Mouse (Mus musculus) common myeloid progenitor, adult 5-6 weeks (primary cell): Measurements from ENCODE around the gene Gm21985. TPM values are rescaled to one million over a fixed set of nuclear protein-coding genes. Genes with fewer than 3 reads are reported as not detected.
"Not testable (repeated sequence)": the region's sequence is repeated elsewhere in the genome, so short reads cannot be mapped to it uniquely, and the experiment has no call there.

Experiments
- ATAC-seq: replicated peaks from 2 replicates; pipeline ENCODE4 v1.8.0; 2016; ENCODE audit warnings: low read depth, mild to moderate bottlenecking, moderate TSS enrichment, inconsistent platforms; ENCODE audit not compliant: poor library complexity, severe bottlenecking
- total RNA-seq: library from RNA; stranded (forward); fragments of 200-1000, 187-1606 nt; gene quantifications from 2 replicates; pipeline ENCODE4 v1.2.3, GENCODE M21; 2017

Gm21985 gene
- total RNA-seq, 1 experiment from 2014 or later = not detected

GRCm38 (mm10) chr2:112262779-112263295 lies 3.3 kb upstream of the Gm21985 start:
- no peak for ATAC-seq

GRCm38 (mm10) chr2:112264364-112264763 lies 1.8 kb upstream of the Gm21985 start:
- no peak for ATAC-seq

GRCm38 (mm10) chr2:112265448-112266241 lies 469 bp upstream of the Gm21985 start, which contains the start of gene Slc12a6:
TSS of gene Slc12a6 (plus strand) at chr2:112265825.
- peak; percentile 61 for ATAC-seq

- ATAC-seq = no peak
Measured at GRCm38 (mm10) chr2:112266780-112267179, 666 bp downstream of the Gm21985 start.

- peak; percentile 43 for ATAC-seq
Measured at GRCm38 (mm10) chr2:112267547-112268269, 1.6 kb downstream of the Gm21985 start.

GRCm38 (mm10) chr2:112270011-112270410 lies 3.9 kb downstream of the Gm21985 start:
- no peak for ATAC-seq

- no peak for ATAC-seq
Measured at GRCm38 (mm10) chr2:112272909-112273308, 6.8 kb downstream of the Gm21985 start.

GRCm38 (mm10) chr2:112273474-112273873 lies 7.4 kb downstream of the Gm21985 start:
- no peak for ATAC-seq

GRCm38 (mm10) chr2:112276870-112277269 lies 10.8 kb downstream of the Gm21985 start:
- ATAC-seq = no peak

- ATAC-seq = no peak
Measured at GRCm38 (mm10) chr2:112282846-112283245, 16.7 kb downstream of the Gm21985 start.

GRCm38 (mm10) chr2:112284363-112285030 lies 18.4 kb downstream of the Gm21985 start:
- peak; percentile 92 for ATAC-seq

GRCm38 (mm10) chr2:112285031-112285390 lies 18.9 kb downstream of the Gm21985 start:
- ATAC-seq = no peak

- not testable (repeated sequence) for ATAC-seq
Measured at GRCm38 (mm10) chr2:112286062-112286461, 19.9 kb downstream of the Gm21985 start.

- no peak for ATAC-seq
Measured at GRCm38 (mm10) chr2:112287059-112287458, 20.9 kb downstream of the Gm21985 start.

- no peak for ATAC-seq
Measured at GRCm38 (mm10) chr2:112289507-112289906, 23.4 kb downstream of the Gm21985 start.

- ATAC-seq = no peak
Measured at GRCm38 (mm10) chr2:112292823-112293222, 26.7 kb downstream of the Gm21985 start.

- ATAC-seq = no peak
Measured at GRCm38 (mm10) chr2:112296211-112296610, 30.1 kb downstream of the Gm21985 start.

GRCm38 (mm10) chr2:112298221-112298620 lies 32.1 kb downstream of the Gm21985 start:
- no peak for ATAC-seq

GRCm38 (mm10) chr2:112308671-112309070 lies 42.6 kb downstream of the Gm21985 start:
- ATAC-seq = peak; percentile 41

- ATAC-seq = peak; percentile 81
Measured at GRCm38 (mm10) chr2:112309161-112309600, 43.1 kb downstream of the Gm21985 start.
